Mouse (Mus musculus): ENCODE measurements around the gene Cdc20b. TPM values are rescaled to one million over a fixed set of nuclear protein-coding genes. Genes with fewer than 3 reads are reported as not detected.

The Cdc20b gene
- total and polyA plus RNA-seq, 3 experiments = not detected

DNA sequence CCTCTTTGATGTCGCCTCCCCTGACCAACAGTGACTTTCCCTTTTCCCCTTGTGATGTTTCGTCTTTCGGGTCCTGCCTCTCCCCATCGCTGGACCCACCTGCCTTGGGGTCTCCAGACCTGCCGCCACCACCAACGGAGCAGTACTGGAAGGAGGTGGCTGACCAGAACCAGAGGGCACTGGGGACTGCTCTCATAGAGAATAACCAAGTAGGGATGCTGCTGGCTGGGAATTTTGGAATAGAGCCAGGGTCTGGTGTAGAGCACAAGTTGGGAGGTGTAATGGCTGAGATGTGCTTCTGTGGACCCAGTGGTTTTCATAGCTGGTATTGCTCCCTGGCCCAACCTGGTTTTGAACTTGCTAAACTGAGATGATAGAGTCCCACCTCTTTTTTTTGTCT, 37.5 kb upstream of the Cdc20b start:
- no peak for DNase-seq (ENCODE audit: low read depth, low spot score)
- peaks cover 0 to 2% of the 10 kb centered on the region in 2 experiments; a peak in 1 of 4 replicates for H3K27me3 ChIP-seq (ENCODE audit: control insufficient read depth in 1 of 2, insufficient read depth in 2 of 2, low read length in 2 of 2)

DNA sequence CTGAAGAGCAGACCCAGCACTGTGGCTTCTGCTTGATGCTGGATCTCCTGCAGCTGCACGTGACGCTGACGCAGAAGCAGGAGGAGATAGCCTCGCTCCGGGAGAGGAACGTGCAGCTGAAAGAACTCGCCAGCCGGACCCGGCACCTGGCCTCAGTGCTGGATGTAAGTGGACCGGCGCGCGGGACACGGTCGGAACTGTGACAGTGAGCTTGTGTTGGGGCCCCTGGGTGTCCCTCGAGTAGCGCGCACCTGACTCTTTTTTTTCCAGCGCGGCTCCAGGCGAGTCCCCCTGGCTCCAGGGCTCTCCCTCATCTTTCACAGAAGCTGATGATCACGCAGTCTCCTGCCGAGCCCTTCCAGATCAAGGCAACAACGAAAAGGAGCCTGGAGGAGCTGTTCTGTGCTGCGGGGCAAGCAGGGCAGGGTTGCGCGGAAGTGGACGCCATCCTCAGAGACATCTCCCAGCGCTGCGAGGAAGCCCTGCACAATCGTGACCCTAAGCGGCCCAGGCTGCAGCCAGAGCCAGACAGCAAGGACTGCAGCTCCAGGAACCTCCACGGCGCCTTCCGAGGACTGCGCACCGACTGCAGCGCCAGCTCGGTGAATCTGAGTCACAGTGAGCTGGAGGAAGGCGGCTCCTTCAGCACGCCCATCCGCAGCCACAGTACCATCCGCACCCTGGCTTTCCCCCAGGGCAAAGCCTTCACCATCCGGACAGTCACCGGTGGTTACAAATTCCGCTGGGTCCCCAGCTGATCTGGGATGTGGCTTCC, 36.3 kb upstream of the Cdc20b start:
- Histone ChIP-seq H3K9ac (ENCODE audit: control insufficient read depth, low read depth, low read length, poor library complexity, severe bottlenecking) (no peak overlapping the region), H3K4me3 (ENCODE audit: control insufficient read depth in 1 of 2, insufficient read depth in 1 of 2, low read depth in 2 of 2, low read length in 2 of 2) (no peak overlapping the region), H3K79me2 (ENCODE audit: control insufficient read depth, insufficient read depth, low read length, poor library complexity) (no peaks in the 10 kb centered on the region), H3K9me3 (replicated peaks; ENCODE audit: insufficient read depth, low read length) (no peaks in the 10 kb centered on the region), H3K27ac (ENCODE audit: control insufficient read depth, low read depth, low read length) (no peak overlapping the region), H3K36me3 (ENCODE audit: control insufficient read depth in 1 of 2, insufficient read depth in 2 of 2, low read length in 2 of 2) (no peaks in the 10 kb centered on the region), H3K27me3 (ENCODE audit: control insufficient read depth in 1 of 2, insufficient read depth in 2 of 2, low read length in 2 of 2) (peaks cover 0 to 2% of the 10 kb centered on the region in 2 experiments; a peak in 1 of 4 replicates), H3K4me1 (ENCODE audit: control insufficient read depth in 1 of 2, insufficient read depth in 2 of 2, low read length in 2 of 2) (no peaks in the 10 kb centered on the region)
- DNase-seq (ENCODE audit: low read depth, low spot score) = no peak
- TF ChIP-seq POLR2AphosphoS2 (IDR thresholded peaks at IDR 0.05; ENCODE audit: low read length) (no peak), ZMIZ1 (IDR thresholded peaks at IDR 0.05; ENCODE audit: low read depth, low read length) (no peak), POLR2A (IDR thresholded peaks at IDR 0.05; ENCODE audit: control insufficient read depth in 1 of 2, insufficient read depth in 1 of 2, low read depth in 1 of 2, low read length in 2 of 2, poor library complexity in 1 of 2) (no peak), MAX (IDR thresholded peaks at IDR 0.05; ENCODE audit: low read length) (no peak), ZNF384 (IDR thresholded peaks at IDR 0.05; ENCODE audit: low read depth, low read length) (no peak), SMC3 (IDR thresholded peaks at IDR 0.05; ENCODE audit: low read depth, low read length) (no peak), ELF1 (IDR thresholded peaks at IDR 0.05; ENCODE audit: low read depth, low read length) (no peak), TBP (IDR thresholded peaks at IDR 0.05; ENCODE audit: low read depth, low read length) (no peak), MEF2A (IDR thresholded peaks at IDR 0.05; ENCODE audit: extremely low read depth, insufficient replicate concordance, low read depth, low read length, poor library complexity, severe bottlenecking) (no peak), ZKSCAN1 (IDR thresholded peaks at IDR 0.05; ENCODE audit: low read depth, low read length) (no peak), CHD1 (IDR thresholded peaks at IDR 0.05; ENCODE audit: low read depth, low read length) (no peak), POLR2AphosphoS5 (IDR thresholded peaks at IDR 0.05; ENCODE audit: borderline replicate concordance, low read depth, low read length) (no peak), CHD2 (IDR thresholded peaks at IDR 0.05; ENCODE audit: low read length) (no peak), ETS1 (IDR thresholded peaks at IDR 0.05; ENCODE audit: low read depth, low read length) (no peak), E2F4 (IDR thresholded peaks at IDR 0.05; ENCODE audit: borderline replicate concordance, low read depth, low read length) (no peak), MYC (IDR thresholded peaks at IDR 0.05; ENCODE audit: low read depth, low read length) (no peak), MAFK (IDR thresholded peaks at IDR 0.05; ENCODE audit: borderline replicate concordance, low read depth, low read length) (no peak), RCOR1 (IDR thresholded peaks at IDR 0.05; ENCODE audit: low read depth, low read length) (no peak), JUND (IDR thresholded peaks at IDR 0.05; ENCODE audit: low read depth, low read length) (no peak), CTCF (IDR thresholded peaks at IDR 0.05 in 2 of 3, conservative IDR thresholded peaks at IDR 0.05 in 1 of 3; ENCODE audit: control insufficient read depth in 1 of 3, insufficient read depth in 1 of 3, low read depth in 2 of 3, low read length in 3 of 3, poor library complexity in 1 of 3, severe bottlenecking in 1 of 3) (no peak)

More for the DNA sequence above, 37.5 kb upstream of the Cdc20b start:
- Histone ChIP-seq H3K79me2 (ENCODE audit: control insufficient read depth, insufficient read depth, low read length, poor library complexity) (no peaks in the 10 kb centered on the region), H3K9ac (ENCODE audit: control insufficient read depth, low read depth, low read length, poor library complexity, severe bottlenecking) (no peak overlapping the region), H3K36me3 (ENCODE audit: control insufficient read depth in 1 of 2, insufficient read depth in 2 of 2, low read length in 2 of 2) (no peaks in the 10 kb centered on the region), H3K4me3 (ENCODE audit: control insufficient read depth in 1 of 2, insufficient read depth in 1 of 2, low read depth in 2 of 2, low read length in 2 of 2) (no peak overlapping the region), H3K27ac (ENCODE audit: control insufficient read depth, low read depth, low read length) (no peak overlapping the region), H3K4me1 (ENCODE audit: control insufficient read depth in 1 of 2, insufficient read depth in 2 of 2, low read length in 2 of 2) (no peaks in the 10 kb centered on the region), H3K9me3 (replicated peaks; ENCODE audit: insufficient read depth, low read length) (no peaks in the 10 kb centered on the region)
- TF ChIP-seq NRF1 (IDR thresholded peaks at IDR 0.05; ENCODE audit: insufficient read depth, low read depth, low read length, poor library complexity, severe bottlenecking) (no peak), MEF2A (IDR thresholded peaks at IDR 0.05; ENCODE audit: extremely low read depth, insufficient replicate concordance, low read depth, low read length, poor library complexity, severe bottlenecking) (no peak), ELF1 (IDR thresholded peaks at IDR 0.05; ENCODE audit: low read depth, low read length) (no peak), JUND (IDR thresholded peaks at IDR 0.05; ENCODE audit: low read depth, low read length) (no peak), BHLHE40 (IDR thresholded peaks at IDR 0.05; ENCODE audit: borderline replicate concordance, low read depth, low read length) (no peak), MYB (IDR thresholded peaks at IDR 0.05; ENCODE audit: low read depth, low read length) (no peak), CHD1 (IDR thresholded peaks at IDR 0.05; ENCODE audit: low read depth, low read length) (no peak), NELFE (IDR thresholded peaks at IDR 0.05; ENCODE audit: low read depth, low read length) (no peak), CHD2 (IDR thresholded peaks at IDR 0.05; ENCODE audit: low read length) (no peak), TCF12 (IDR thresholded peaks at IDR 0.05; ENCODE audit: low read depth, low read length) (no peak)

Data from MEL (cell line).